Mouse (Mus musculus) ES-E14 (cell line): Measurements from ENCODE around the gene Lbx2. TPM values are rescaled to one million over a fixed set of nuclear protein-coding genes. Genes with fewer than 3 reads are reported as not detected.

Experiments
- DNase-seq: peaks from one replicate; pipeline ENCODE4 v3.0.0-alpha.2; 2013; ENCODE audit warnings: low read depth, low spot score
- H3K27ac ChIP-seq: 2 replicates; pipeline ENCODE4 v1.5.1; 2012; ENCODE audit warnings: low read depth, mild to moderate bottlenecking, low read length, moderate library complexity, mixed read lengths; ENCODE audit not compliant: poor library complexity, insufficient read depth, severe bottlenecking
- H3K36me3 ChIP-seq: 2 replicates; pipeline ENCODE4 v1.6.1; 2012; ENCODE audit warnings: mild to moderate bottlenecking, low read length, moderate library complexity, mixed read lengths; ENCODE audit not compliant: control insufficient read depth, poor library complexity, insufficient read depth, severe bottlenecking
- H3K4me1 ChIP-seq, 2 experiments: fragments of 150-350 bp in 1 of 2; sonication (generic) in 1 of 2; 2 replicates each; pipeline ENCODE4 v1.6.1; 2012; ENCODE audit warnings: low read length in 2 of 2, mild to moderate bottlenecking in 1 of 2, mixed read lengths in 1 of 2; ENCODE audit not compliant: control insufficient read depth in 2 of 2, insufficient read depth in 2 of 2, poor library complexity in 1 of 2
- H3K4me3 ChIP-seq, 2 experiments: fragments of 150-350 bp in 1 of 2; sonication (generic) in 1 of 2; 2 replicates each; pipeline ENCODE4 v1.5.1; 2012; ENCODE audit warnings: low read length in 2 of 2, low read depth in 1 of 2, mild to moderate bottlenecking in 1 of 2, mixed read lengths in 1 of 2; ENCODE audit not compliant: insufficient read depth in 1 of 2, poor library complexity in 1 of 2, severe bottlenecking in 1 of 2
- H3K9ac ChIP-seq: 2 replicates; pipeline ENCODE4 v1.6.1; 2012; ENCODE audit warnings: low read depth, mild to moderate bottlenecking, low read length, mixed read lengths; ENCODE audit not compliant: poor library complexity, insufficient read depth, severe bottlenecking
- H3K9me3 ChIP-seq: fragments of 150-350 bp; sonication (generic); 2 replicates; pipeline ENCODE4 v1.6.1; 2012; ENCODE audit warnings: low read depth, mild to moderate bottlenecking, low read length; ENCODE audit not compliant: control insufficient read depth, insufficient read depth
- CHD2 ChIP-seq: IDR thresholded peaks from 2 replicates; pipeline ENCODE4 v1.6.1; 2014; ENCODE audit warnings: mild to moderate bottlenecking, low read depth, low read length, inconsistent platforms
- HCFC1 ChIP-seq: IDR thresholded peaks from 2 replicates; pipeline ENCODE4 v1.6.1; 2012; ENCODE audit warnings: low read length, inconsistent platforms, borderline replicate concordance; ENCODE audit not compliant: insufficient read depth
- MAFK ChIP-seq: IDR thresholded peaks from 2 replicates; pipeline ENCODE4 v1.6.1; 2014; ENCODE audit warnings: mild to moderate bottlenecking, low read depth, low read length, inconsistent platforms; ENCODE audit not compliant: insufficient read depth
- ZC3H11A ChIP-seq: IDR thresholded peaks from 2 replicates; pipeline ENCODE4 v1.6.1; 2012; ENCODE audit warnings: low read depth, mild to moderate bottlenecking, inconsistent platforms, low read length, borderline replicate concordance
- ZNF384 ChIP-seq: IDR thresholded peaks from 2 replicates; pipeline ENCODE4 v1.6.1; 2012; ENCODE audit warnings: low read depth, low read length, inconsistent platforms
- in situ Hi-C, 2 experiments: fragments of 600-800 bp; cut with MboI; formaldehyde crosslinking; loops; one replicate each; pipeline ENCODE4 v1.15.1; 2025; ENCODE audit warnings: low sequenced_read_pairs in 2 of 2, inconsistent platforms in 1 of 2; ENCODE audit not compliant: unreplicated experiment in 2 of 2
- total RNA-seq: library from RNA; depleted of rRNA; stranded (reverse); fragments of 300-350 nt; gene quantifications from 2 replicates; pipeline ENCODE4 v1.2.3, GENCODE M21; 2012

Gene Lbx2
- total RNA-seq, 1 experiment: 0.62 TPM

- Histone ChIP-seq H3K9me3 (no peaks in the 10 kb centered on the region), H3K27ac (no peak overlapping the region), H3K4me1 (peaks cover 0 to 3% of the 10 kb centered on the region in 2 experiments; a peak in 2 of 4 replicates), H3K4me3 (no peak overlapping the region), H3K9ac (no peak overlapping the region), H3K36me3 (peaks cover 4% of the 10 kb centered on the region; the same call in 1 of the 2 replicates)
- in situ Hi-C loops: no loop called here
- TF ChIP-seq ZNF384: no peak
- no peak for TF ChIP-seq ZC3H11A
- TF ChIP-seq HCFC1: no peak
- no peak for TF ChIP-seq MAFK
- TF ChIP-seq CHD2: no peak
- no peak for DNase-seq
Observed at GRCm38 (mm10) chr6:83122961-83123360, 36.8 kb downstream of the Lbx2 start.

DNA sequence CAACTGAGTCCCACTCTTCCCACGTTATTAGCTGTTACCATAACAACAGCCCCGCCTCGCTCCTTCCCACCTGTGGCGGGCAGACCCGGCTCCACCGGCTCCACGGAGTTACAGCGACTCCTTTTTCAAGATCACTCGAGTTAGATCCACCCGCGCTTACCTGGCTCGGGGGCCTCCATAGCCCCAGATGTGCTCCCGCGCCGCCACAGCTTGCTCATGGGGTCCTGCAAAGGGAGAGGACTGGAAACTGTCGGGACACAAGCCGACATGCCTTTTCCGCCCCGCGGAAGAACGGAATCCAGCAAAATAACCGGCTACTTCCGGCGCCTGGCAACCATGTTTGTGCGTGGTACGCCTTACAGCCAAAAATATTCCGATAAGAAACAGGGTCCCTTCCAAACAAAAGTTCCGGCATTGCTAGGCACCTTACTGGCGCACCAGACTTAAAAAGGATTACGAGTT, 38.7 kb downstream of the Lbx2 start:
- DNase-seq: peak; percentile 93
- Histone ChIP-seq H3K9ac (peak overlapping the region; percentile 89), H3K4me1 (peaks cover 0 to 3% of the 10 kb centered on the region in 2 experiments; a peak in 2 of 4 replicates), H3K9me3 (no peaks in the 10 kb centered on the region), H3K27ac (no peak overlapping the region), H3K36me3 (no peaks in the 10 kb centered on the region), H3K4me3 (peak overlapping the region; percentile 91 to 94)
- in situ Hi-C loops: no loop called here
- TF ChIP-seq ZC3H11A (no peak), HCFC1 (peak; percentile 90), MAFK (no peak), CHD2 (peak; percentile 71), ZNF384 (no peak)

DNA sequence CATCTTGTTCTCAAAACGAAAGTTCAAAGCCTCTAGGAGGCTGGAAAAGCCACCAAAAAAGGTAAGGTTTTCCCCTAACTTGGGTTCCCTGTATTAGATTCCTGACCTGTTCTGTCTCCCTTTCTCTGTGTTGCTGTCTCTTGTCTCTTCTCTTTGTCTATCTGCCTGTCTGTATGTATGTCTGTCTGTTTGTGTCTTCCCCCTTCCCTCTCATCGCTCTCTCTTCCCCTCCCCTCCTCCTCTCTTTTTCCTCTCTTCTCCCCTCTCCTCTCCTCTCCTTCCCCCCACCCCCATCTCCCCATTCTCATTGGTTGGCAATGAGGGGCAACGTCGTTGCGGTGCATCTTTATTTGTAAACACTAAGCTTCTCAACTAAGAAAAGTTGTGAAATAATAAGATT, 39.2 kb downstream of the Lbx2 start, which contains the start of gene Ino80b:
Gene Ino80b (minus strand): TSS at position 101 of the 400 bp plus-strand sequence.
- Histone ChIP-seq H3K9me3 (no peaks in the 10 kb centered on the region), H3K4me1 (peaks cover 0 to 3% of the 10 kb centered on the region in 2 experiments; a peak in 2 of 4 replicates), H3K4me3 (peak within 1 kb of the TSS; percentile 91 to 94), H3K36me3 (no peaks in the 10 kb centered on the region), H3K27ac (no peak within 1 kb of the TSS), H3K9ac (peak within 1 kb of the TSS; percentile 89)
- TF ChIP-seq ZC3H11A (no peak), ZNF384 (no peak), CHD2 (no peak; the same call in 1 of the 2 replicates), HCFC1 (no peak), MAFK (no peak)
- in situ Hi-C loops: no loop called here
- no peak for DNase-seq

DNA sequence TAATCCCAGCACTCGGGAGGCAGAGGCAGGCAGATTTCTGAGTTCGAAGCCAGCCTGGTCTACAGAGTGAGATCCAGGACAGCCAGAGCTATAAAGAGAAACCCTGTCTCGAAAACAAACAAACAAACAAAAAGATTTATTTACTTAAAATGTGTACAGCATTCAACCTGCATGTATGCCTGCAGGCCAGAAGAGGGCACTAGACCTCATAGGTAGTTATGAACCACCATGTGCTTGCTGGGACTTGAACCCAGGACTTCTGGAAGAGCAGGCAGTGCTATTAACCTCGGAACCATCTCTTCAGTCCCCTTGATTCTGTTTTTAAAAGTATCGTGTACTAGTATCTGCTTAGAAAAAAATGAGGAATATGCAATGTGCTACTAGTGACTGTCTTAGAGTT, 41.3 kb downstream of the Lbx2 start:
- Histone ChIP-seq H3K4me1 (peaks cover 0 to 2% of the 10 kb centered on the region in 2 experiments; a peak in 2 of 4 replicates), H3K9ac (no peak overlapping the region), H3K9me3 (no peaks in the 10 kb centered on the region), H3K4me3 (no peak overlapping the region), H3K36me3 (no peaks in the 10 kb centered on the region), H3K27ac (no peak overlapping the region)
- TF ChIP-seq ZC3H11A (no peak), CHD2 (no peak), HCFC1 (no peak), ZNF384 (no peak), MAFK (no peak)
- in situ Hi-C loops: no loop called here
- no peak for DNase-seq
